Mouse (Mus musculus): ENCODE measurements around the gene Olfr1188. TPM values are rescaled to one million over a fixed set of nuclear protein-coding genes. Genes with fewer than 3 reads are reported as not detected.
"Not testable (repeated sequence)": the region's sequence is repeated elsewhere in the genome, so short reads cannot be mapped to it uniquely, and the experiment has no call there.

Gene Olfr1188
- total RNA-seq (2022) = not detected

DNA sequence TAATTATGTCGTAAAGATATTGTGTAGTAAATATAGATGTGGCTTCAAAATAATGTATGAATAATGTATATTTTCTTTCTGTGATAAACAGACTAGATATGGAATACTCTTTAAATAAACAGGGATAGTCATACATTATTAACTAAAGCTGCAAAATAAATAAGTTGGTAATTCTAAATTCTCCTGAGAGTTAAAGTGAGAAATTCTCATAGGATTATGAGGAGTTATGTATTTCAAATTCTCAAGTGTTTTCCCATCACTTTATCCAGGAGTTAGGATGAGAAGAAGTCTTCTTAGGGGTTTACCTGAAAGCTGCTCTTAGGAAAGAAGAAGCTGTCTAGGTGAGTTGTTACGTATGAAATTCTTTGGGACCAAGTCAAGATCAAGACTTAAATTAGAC, at the start of gene Olfr1188:
Gene Olfr1188 (plus strand): TSS at position 301 of the 400 bp plus-strand sequence.
- DNase-seq = no peak

DNA sequence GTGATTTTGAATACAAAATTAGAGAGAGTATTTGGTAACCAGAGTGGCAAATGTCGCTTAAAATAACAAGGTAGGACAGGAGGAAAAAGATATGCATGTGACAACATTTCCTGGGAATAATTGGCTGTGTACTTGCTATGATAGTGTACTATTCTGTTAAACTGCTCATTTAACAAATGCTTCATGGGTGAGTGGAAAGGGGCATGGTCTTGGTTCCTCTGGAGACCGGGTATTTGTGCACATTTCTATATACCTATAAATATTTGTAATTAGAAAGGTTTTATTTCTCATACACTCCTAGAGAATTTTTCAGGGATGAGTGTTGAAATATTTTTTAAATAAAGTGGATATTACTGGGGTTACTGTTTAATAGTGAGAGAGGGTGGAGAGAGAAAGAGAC, 38.5 kb upstream of the Olfr1188 start, which contains the start of gene Olfr1186:
Gene Olfr1186 (plus strand): TSS at position 301 of the 400 bp plus-strand sequence.
- DNase-seq = no peak

DNA sequence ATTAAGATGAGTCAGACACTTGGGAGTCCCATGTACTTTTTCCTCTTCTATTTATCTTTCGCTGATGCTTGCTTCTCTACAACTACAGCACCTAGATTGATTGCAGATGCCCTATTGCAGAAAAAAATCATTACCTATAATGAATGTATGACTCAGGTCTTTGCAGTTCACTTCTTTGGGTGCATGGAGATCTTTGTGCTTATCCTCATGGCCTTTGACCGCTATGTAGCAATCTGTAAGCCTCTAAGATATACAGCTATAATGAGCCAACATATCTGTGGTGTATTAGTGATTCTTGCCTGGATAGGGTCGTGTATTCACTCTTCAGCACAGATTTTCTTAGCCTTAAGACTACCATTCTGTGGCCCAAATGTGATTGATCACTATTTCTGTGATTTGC, 31.0 kb upstream of the Olfr1188 start:
- DNase-seq = no peak

DNA sequence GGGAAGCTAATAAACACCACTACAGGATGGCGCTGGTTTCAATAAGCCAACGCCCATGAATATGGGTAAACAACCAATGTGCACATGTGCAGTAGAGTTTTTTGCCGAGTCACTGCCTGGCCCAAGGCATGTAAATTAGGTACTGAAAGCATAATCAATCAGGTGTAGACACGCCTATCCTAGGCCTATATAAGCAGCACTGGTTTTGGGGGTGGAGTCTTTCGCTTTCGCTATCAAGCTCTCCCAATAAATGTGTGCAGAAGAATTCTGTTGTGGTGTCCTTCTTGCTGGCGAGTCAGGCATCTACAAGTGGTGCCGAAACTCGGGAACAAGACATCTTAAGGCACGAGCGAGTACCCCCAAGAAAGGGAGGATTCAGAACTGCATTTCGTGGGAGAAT, 16.0 kb downstream of the Olfr1188 start:
- not testable (repeated sequence) for DNase-seq

DNA sequence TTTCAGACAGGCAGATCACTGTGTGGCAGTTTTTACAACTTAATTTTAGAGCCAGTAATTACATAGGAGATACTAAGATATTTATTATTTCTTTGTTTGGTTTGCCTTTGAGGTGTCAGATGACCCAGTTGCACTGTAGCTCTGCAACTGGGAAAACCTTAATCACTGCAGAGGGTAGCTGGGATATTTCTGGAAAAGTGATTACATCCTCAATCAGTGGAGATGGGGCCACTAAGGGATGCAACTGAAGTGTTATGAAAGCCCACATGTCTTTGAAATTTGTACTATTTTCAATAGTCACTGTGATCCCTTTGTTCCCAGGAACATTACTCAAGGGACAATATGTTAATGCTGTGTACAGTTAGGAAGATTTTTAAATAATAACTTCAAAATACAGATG, 29.4 kb downstream of the Olfr1188 start, which contains the start of gene Olfr1189:
Gene Olfr1189 (plus strand): TSS at position 301 of the 400 bp plus-strand sequence.
- DNase-seq = no peak

Other genes with a start within 250 kb of the Olfr1188 start
- gene Olfr1174-ps, start 241.8 kb upstream of the Olfr1188 start, total RNA-seq (2022) = not detected
- gene Olfr1175-ps, start 229.7 kb upstream of the Olfr1188 start, total RNA-seq (2022) = under 1 TPM in 1 of 4 experiments, not detected in 3; 0.06 TPM
- not detected for gene Olfr1176, start 220.2 kb upstream of the Olfr1188 start, total RNA-seq (2022)
- gene Olfr1177-ps, start 210.4 kb upstream of the Olfr1188 start, total RNA-seq (2022) = not detected
- not detected for gene Olfr1178, start 169.9 kb upstream of the Olfr1188 start, total RNA-seq (2022)
- not detected for gene Olfr1179, start 150.5 kb upstream of the Olfr1188 start, total RNA-seq (2022)
- not detected for gene Olfr1180, start 137.8 kb upstream of the Olfr1188 start, total RNA-seq (2022)
- gene Olfr1181, start 130.8 kb upstream of the Olfr1188 start, total RNA-seq (2022) = not detected
- not detected for gene Gm13757, start 107.8 kb upstream of the Olfr1188 start, total RNA-seq (2022)
- gene Olfr1183, start 102.1 kb upstream of the Olfr1188 start, total RNA-seq (2022) = not detected
- not detected for gene Olfr1184, start 73.3 kb upstream of the Olfr1188 start, total RNA-seq (2022)
- not detected for gene Olfr1185-ps1, start 63.6 kb upstream of the Olfr1188 start, total RNA-seq (2022)
- not detected for gene Olfr1186, start 38.4 kb upstream of the Olfr1188 start, total RNA-seq (2022)
- gene Olfr1189, start 29.5 kb downstream of the Olfr1188 start, total RNA-seq (2022) = not detected
- not detected for gene Olfr1191-ps1, start 83.6 kb downstream of the Olfr1188 start, total RNA-seq (2022)
- not detected for gene Olfr1192-ps1, start 91.6 kb downstream of the Olfr1188 start, total RNA-seq (2022)
- not detected for gene Olfr1193, start 118.7 kb downstream of the Olfr1188 start, total RNA-seq (2022)
- gene Olfr1195, start 132.3 kb downstream of the Olfr1188 start, total RNA-seq (2022) = not detected
- not detected for gene Olfr1196, start 147.7 kb downstream of the Olfr1188 start, total RNA-seq (2022)
- gene Olfr1197, start 175.4 kb downstream of the Olfr1188 start, total RNA-seq (2022) = not detected
- gene Olfr1198, start 194.4 kb downstream of the Olfr1188 start, total RNA-seq (2022) = not detected
- not detected for gene Olfr1199, start 203.5 kb downstream of the Olfr1188 start, total RNA-seq (2022)
- gene Olfr1200, start 213.6 kb downstream of the Olfr1188 start, total RNA-seq (2022) = not detected
- gene Olfr1201, start 236.1 kb downstream of the Olfr1188 start, total RNA-seq (2022) = not detected